Mouse (Mus musculus) cerebellum, adult 2 months (tissue): ENCODE results near the gene Gzmm.

ENCODE experiments used
- CTCF ChIP-seq: fragments of 200-500 bp; IDR thresholded peaks from 2 replicates; pipeline ENCODE4 v1.5.1; 2011; ENCODE audit warnings: low read depth, mild to moderate bottlenecking, control low read depth, low read length, moderate library complexity, borderline replicate concordance; ENCODE audit not compliant: insufficient read depth
- POLR2A ChIP-seq: fragments of 200-500 bp; IDR thresholded peaks from 2 replicates; pipeline ENCODE4 v1.6.1; 2011; ENCODE audit warnings: low read length, control low read depth, borderline replicate concordance; ENCODE audit not compliant: insufficient read depth

- TF ChIP-seq POLR2A (no peak), CTCF (no peak)
These were observed 43.1 kb upstream of the Gzmm start, which contains the start of gene Odf3l2 for GRCm38 (mm10) chr10:79645711-79646110.
